Mouse (Mus musculus) cerebral cortex, adult 2 months (tissue): Measurements from ENCODE around the gene Ap5m1.

Experiments
- WGBS: fragments of 180-500 bp; shearing (Covaris S2); methylation state at CpG from one replicate; pipeline ENCODE4 v1.1.7; 2018; 5-methylcytosine and 5-hydroxymethylcytosine counted together

The Ap5m1 gene

DNA sequence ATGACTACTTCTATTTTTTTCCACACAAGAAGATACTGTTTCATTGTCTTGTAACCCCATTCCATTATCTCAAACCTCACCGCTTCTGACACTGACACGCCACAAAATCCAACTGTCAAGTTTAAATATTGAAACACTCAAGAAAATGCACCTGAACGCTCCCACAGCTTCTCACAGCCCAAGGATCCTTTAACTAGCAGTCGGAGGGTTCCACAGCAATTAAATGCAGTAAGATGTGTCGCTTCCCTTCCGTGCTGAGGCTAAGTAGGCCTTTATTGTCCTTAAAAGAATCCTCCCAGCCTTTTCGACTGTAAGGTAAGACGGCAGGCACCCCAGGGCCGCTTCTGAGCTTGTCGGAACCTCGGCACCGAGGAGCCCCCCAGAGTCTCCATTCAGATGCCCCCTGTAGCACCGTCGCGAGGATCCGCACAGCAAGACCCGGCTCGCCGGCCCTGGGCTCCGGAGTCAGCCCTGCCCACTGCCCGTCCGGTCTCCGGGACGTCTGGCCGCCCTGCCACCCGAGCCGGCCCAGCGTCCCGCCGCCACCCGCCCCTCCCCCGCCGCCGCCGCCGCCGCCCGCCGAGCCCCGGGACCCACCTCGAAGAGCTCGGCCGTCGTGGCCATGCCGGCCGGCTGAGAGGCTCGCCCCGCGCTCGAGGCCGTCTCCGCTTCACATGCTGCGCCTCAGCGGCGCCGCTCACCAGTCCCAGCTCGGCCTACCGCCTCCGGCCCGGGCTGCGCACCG lies at the start of gene Ap5m1:
Ap5m1 (plus strand) TSS at position 569 of the 745 bp plus-strand sequence.
- 1% methylated on average over 62 of the region's 62 CpGs for WGBS

DNA sequence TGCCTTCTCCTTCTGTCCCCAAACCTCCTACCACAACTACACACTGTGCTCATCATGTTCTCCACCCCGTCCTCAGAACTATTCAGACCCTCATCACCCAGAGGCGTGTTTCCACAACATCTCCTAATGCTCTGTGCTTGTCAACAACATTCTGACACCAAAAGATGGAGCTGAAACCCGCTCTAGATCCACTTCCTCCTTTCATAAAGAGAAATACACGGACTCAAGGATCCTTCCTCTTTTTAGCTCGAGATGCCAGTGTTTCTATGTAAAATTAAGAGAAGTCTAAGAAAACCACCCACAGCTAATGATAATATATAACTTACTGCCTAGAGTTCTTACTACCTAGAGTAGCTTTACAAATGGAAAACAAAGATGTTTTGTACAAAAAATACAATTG lies 46.1 kb upstream of the Ap5m1 start:
- WGBS = 81% methylated on average over 5 of the region's 5 CpGs

DNA sequence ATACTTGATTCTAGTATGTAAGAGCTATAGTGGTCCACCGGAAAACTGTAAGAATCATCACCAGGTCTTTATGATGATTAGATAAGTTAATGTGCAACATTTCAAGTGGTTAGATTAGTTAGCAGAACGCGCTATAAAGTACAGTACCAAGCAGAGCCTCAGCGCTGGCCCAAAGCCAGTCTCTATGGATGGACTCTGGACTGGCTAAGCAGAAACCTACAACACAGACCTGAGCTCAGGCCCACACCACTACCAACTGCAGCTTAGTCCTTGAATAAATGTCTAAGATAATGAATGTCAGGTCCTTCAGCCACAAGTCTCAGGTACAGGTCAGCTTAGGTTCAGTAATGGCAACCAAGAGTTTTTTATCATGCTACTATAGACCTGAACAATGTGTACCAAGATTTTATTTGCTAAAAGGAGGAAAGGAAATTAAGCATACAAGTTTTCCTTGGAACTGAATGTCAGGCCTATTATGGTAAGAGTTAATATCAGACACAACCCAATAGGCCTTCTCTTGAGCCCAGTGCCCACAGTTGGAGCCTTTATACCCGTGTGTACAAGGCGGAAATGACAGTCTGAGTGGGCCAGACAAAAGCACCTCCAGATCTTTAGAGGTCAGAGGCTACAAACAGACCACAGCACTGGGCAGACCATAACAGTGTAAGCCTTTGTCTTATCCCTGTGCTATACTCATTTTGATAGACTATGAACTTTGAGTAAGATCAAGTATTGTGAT lies 38.7 kb upstream of the Ap5m1 start:
- 92% methylated on average over 6 of the region's 6 CpGs for WGBS

DNA sequence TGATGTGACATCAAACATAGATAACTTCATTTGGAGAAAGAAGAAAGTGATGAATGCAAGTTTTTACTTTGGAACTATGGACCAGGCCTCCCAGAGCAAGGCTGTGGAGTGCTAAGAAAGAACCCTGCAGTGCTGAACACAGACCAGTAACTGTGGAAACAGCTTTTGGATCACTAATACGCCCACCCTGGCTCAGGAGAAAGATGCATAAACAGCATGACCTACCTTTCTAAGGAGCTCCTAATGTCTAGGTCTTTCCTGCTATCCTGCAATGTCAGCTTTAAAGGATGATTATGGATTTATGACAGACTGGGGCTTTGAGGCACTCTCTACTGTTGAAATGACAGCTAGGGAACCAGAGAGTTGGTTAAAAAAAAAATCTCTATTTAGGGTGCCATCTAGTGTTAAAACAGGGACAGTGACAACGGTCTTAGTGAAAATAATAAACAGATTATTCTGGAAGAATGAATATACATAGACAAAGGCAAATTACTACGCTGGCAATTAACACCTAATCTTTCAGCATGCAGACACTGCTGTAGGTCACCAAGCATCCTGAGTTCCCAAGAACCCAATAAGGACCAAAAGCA lies 38.0 kb upstream of the Ap5m1 start:
- WGBS = 46% methylated on average over 3 of the region's 3 CpGs

DNA sequence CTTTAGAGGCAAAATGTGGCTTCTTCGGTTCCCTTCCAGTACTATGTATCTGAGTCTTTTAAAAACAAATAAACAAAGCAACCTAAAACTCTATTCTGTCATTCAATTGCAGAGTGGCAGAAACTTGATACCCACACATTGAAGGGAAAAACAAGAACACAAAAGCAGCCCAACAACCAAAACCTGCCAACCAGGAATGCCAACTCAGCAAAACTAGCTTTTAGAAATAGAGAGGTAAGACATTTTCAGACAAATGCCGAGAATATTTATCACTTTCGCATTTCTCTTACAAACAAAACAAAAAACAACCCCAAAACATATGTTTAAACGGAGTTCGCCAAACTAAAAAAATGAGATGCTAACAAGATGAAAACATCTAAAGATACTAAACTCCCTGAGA lies 36.9 kb upstream of the Ap5m1 start:
- WGBS = 83% methylated on average over 5 of the region's 5 CpGs

DNA sequence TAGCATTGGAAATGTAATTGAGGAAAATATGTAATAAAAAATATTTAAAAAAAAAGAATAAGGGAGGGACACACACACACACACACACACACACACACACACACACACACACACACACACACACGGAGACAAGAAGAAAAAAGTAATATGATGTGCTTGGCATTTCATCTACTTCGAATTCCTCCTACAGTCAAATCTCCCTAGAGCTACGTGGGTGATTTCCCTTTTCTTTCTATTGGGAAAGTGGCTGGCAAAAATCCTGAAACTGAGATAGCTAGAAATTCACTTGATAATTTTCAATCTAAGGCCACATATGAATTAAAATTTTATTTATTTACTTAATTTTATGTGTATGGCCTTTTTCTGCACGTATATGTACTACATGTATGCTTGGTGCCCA lies 20.3 kb upstream of the Ap5m1 start:
- 52% methylated on average over 4 of the region's 4 CpGs for WGBS

DNA sequence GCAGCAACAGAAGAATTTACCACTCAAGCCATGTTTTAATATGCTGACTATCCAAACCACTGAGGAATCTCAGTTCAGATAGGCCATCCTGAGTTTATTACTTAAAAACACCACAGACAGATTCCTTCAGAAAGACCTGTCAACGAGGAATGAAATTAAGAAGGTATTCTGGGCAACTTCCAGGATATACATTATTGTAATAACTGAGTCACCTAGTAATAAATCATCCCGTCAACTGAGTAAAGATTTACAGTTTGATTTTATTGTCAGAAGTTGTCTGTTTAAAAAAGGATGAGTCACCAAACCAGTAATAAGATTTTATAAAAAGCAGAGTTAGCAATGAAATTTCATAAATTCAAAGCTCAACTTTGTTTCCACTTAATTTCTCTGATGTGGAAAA lies 2.1 kb upstream of the Ap5m1 start:
- WGBS = 60% methylated on average over 2 of the region's 2 CpGs

DNA sequence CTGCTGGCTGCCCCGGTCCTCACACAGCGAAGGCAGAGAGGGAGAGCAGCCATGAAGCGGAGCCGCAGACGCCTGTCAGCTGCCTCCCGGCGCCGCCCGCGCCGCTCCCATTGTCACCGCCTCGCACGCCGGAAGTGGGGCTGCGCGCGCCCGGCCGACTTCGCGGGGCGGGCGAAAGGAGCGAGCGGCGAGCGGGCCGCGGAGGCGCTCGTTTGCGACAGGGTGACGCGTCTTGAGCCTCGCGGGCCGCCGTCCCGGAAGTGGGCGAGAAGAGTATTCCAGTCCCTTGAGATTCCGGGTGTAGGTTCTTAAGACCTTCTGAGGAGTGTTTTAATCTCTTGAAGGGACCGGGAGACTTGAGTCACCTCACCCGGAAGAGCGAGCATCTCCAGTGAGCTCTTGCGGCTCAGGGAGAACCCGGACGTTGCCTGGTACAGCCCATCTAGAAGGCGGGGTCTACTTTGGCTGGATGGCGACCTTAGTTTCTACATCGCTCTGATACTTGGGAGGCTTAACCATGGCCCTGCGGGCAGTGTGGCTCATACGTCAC lies 452 bp downstream of the Ap5m1 start, which contains the start of gene Exoc5:
Exoc5 (minus strand) TSS at position 380 of the 550 bp plus-strand sequence.
- WGBS = under 1% methylated on average over 53 of the region's 53 CpGs

DNA sequence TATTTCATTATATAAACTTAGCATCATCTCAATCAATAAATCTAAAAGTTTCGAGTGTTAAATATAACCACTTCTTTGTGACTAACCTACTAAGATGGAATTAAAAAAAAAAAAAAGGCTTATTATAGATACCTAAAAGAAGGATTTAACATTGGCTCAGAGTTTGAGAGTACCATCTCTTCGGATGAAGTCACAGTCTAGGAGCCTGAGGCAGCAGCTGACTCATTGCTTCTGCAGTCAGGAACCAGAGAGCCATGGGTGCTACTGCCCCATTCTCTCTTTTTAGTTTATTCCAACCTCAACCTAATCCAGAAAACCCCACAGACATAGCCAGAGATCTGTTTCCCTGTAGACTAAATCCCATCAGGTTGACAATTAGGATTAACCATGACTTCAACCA lies 6.9 kb downstream of the Ap5m1 start:
- WGBS = 69% methylated on average over 2 of the region's 2 CpGs

DNA sequence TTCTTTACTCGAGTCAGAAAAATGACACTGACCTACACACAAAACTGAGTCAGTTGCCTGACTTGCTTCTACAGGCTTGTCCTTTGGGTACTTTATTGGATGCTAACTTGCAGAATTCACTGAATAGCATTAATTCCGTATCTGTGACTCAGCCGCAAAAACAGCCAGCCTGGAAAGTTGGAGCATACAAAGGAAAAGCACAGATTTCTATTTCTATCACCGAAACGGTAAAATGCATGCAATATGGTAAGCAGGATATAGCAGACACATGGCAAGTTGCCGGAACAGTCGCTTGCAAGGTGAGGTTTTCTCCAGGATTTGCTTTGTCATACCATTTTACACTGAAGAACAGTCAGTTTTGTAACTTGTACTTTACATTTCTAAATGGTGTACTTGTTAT lies 8.0 kb downstream of the Ap5m1 start:
- WGBS = 70% methylated on average over 7 of the region's 7 CpGs

DNA sequence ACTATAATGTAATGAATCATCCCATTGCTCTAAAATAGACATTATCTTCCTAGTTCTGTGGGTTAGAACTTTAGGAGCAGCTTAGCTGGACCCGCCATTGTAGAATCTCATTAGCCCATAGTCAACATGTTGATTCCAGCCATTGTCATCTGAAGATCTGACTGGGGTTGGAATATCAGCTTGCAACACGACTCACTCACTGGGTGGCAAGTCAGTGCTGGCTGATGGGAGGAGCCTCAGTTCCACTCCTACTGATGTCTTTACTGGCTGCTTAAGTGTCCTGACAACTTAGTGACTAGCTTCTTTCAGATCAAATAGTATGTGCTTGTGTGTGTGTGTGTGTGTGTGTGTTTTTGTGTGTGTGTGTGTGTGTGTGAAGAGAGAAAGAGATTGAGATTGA lies 8.5 kb downstream of the Ap5m1 start:
- WGBS = 46% methylated on average over 2 of the region's 2 CpGs

DNA sequence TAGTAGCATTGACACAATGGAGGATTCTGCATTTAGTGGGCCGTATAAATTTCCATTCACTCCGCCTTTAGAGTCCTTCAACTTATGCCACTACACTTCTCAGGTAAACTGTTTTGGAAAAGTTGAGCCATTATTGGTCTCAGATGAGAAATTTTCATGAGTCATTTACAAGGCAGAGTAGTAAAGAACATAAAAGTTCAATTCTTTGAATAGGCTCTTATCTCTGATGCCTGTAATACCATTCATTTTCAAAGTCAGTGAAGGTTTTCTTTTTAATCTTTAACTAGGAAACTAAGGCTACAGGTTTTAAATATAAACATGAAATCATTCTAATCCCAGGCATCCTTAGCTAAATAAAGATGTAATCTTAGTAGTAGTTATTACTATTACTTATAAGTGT lies 12.9 kb downstream of the Ap5m1 start:
- 96% methylated on average over 2 of the region's 2 CpGs for WGBS

DNA sequence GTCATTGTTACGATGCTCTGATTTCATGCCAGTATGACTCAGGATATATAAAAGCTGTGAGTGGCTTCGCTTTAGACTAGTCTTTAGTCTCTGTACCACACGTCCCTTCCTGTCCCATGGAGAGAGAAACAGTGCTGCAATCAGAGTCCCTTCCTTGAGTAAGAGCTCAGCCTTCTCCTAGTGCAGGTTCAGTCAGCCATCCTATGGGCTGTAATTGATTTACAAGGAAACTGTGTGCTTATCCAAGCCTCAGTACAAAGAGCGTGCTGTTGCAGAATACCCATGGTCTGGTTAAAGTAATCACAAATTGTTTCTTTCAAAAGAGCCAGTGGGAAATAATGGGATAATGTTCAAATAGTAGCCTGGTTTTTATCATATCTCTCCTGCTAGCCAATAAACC lies 20.6 kb downstream of the Ap5m1 start:
- WGBS = 84% methylated on average over 4 of the region's 4 CpGs

DNA sequence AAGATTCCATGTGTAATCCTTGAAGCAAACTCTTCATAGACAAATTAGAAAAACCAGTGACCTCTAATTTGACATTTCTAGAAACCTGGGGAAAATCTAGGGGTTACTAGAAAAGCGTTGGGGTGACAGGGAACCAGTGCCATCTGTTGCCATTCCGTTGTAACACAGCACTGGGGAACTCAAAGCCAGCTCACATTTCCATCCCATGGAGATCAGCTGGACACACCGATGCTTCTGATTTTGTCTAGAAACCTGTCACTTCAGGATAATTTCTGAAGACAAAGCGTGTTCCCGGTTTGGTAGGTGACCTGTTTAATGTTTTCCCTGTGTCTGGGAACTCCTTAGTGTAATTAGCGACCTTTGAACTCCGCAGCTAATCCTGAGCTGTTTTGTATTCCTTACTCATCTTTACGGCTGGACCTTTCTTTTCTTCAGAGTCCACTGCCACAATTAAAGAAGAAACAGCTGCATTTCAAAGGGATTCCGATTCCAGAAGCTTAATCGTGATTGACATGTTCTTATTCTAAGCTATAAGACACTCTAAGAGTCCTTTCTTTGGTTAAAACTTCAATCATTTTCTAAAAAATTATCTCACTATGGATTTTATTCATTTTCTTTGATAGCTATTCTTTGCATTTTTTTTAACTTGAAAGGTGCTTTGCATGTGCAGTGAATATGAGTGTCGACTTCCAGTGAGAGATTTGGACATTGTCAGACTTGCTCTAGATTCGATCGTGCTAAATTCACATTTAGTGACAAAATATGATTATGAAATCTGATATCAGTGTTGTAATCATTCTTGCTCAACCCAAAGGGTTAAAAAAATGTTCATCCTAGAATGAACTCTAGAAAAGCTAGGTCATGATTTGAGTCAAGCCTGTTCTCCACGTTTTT lies 22.5 kb downstream of the Ap5m1 start:
- WGBS = 67% methylated on average over 14 of the region's 14 CpGs

DNA sequence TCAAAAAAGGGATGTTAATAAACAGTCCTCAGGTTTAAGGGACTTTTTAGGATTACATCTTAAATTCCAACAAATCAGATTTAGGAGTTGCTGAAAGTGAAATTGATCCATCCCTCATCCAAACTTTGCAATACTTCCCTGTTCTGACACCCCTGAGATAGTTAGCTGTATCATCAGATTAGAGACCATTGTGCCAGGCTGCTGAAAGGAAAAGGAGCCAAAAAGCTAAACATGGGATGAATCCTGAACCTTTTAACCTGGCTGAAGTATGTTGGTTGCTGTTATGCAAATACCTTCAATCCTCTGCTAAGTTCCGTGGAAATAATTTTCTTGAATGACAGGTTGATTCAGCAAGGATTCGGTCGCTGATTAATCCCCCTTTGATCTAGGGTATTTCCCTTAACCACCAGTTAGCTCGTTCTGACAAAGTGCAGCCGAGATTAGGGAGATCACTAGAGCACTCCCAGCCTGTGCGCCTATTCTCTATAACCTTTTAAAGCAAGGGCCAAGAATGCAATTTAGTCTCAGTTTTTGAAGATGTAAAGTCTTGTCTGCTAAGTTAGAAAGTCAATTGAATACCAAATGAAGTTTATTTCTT lies 23.7 kb downstream of the Ap5m1 start:
- WGBS = 71% methylated on average over 6 of the region's 6 CpGs

DNA sequence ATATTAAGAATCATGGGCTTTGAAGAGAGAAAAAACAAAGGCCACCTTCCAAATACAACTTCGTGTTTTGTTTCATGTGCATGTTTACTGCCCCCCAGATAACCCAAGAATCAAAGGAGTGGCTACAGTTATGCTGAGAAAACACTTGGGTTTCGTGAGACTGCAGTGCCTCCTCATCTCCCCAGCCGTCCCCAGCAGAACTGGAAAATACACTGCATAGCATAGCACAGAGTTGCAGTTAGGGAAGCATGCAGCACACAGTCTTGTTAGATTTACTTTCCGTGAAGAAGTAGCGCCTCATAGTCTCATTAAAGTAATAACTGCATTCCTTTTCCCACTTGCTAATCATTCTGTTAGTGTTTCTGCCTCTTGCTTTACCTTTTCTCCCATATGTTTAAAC lies 24.2 kb downstream of the Ap5m1 start:
- 76% methylated on average over 5 of the region's 5 CpGs for WGBS

DNA sequence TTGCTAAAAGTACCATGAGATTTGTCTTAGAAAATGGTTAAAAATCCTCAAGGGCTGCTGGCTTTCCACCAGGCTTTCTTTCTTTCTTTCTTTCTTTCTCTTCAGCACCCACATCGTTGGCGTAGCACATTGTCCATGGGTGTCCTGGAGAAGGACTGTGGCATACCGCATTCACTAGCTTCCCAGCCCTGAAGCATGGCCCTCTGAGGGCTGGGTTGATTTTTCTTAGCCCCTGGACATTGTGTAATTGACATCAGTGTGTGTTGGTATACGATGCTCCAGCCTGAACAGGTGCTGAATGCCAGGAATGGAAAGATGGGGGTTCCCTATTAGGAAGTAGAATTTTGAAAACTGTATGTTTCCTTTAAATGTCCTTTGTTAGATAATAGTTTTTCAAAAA lies 25.4 kb downstream of the Ap5m1 start:
- WGBS = 84% methylated on average over 4 of the region's 4 CpGs

DNA sequence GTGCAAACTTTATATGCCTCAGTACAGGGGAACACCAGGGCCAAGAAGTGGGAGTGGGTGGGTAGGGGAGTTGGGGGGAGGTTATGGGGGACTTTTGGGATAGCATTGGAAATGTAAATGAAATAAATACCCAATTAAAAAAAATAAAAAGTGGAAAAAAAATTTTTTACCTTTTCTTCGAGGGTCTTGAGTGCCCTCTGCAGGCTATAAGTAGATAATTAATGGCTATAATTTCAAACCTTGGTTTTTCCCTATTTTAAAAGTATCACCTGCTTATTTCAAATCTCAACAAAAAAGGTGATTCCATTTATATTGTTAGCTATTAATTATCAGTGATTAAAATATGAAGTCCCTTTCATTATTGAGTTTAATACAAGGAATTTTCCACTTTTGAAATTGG lies 25.9 kb downstream of the Ap5m1 start:
- 14% methylated on average over 1 of the region's 1 CpGs for WGBS

DNA sequence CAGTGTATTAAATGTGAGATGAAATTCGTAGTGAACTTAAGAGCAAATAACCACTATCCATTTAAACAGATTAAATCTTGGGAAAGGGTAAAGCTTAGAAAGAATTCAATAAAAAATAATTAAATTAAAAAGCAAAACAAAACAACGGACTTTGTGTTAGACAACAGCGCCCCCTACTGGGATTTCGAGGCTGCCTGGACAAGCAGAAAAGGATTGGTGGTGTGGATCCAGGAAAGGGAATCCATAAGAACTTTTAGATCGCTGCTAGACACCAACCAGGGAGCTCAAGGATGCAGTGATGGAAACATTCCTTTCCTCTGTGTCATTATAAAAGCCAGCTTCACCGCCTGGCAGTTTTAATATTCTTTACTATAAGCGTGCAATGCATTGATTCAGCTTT lies 52.5 kb downstream of the Ap5m1 start:
- 7% methylated on average over 7 of the region's 7 CpGs for WGBS

DNA sequence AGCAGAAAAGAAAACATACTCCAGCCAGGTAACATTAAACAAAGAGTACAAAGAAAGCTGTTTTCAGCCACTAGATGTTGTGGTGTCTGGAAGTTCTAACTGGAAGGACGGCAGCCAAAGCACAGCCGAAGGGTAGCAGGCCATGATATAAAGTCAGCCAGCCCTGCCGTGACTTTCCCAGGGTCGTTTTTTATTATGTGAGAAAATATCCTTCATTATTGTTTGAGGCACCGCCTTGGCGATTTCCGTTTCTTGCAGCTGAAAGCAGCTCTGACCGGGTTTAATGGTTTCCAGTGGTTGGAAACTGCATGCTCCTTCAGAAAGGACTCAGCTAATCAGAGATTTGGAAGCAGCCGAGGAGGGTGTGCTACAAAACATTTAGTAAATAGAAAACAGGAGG lies 55.8 kb downstream of the Ap5m1 start:
- WGBS = 79% methylated on average over 9 of the region's 9 CpGs

DNA sequence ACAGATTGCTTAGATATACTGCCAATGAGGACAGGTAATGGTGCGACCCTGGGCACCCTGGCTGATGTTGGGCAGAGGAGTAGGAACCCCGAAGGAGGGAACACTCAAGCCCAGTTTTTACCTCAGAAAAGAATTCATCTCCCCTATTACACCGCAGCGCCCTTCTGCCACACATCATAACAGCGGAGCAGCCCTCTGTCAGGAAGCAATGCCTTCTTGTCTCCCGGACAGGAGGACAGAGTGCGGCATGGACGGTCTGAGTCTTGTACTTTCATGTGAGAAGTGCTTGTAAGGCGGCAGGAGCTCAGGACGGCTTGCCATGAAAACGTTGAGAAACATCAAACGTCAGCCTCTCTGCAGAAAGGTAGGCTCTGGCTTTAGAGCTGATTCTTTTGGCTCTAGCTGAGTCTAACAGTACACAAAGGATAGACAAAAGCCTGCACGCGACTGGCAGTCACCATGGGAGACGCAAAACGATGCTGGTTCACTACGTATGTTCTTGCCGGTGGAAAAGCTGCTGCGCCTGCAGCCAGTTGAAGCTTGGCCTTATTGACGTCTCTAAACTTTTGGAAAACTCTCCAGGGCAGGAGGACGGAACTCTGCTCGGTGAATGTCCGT lies 61.4 kb downstream of the Ap5m1 start:
- 41% methylated on average over 23 of the region's 23 CpGs for WGBS
